Mouse (Mus musculus) stomach, embryonic 14.5 days (tissue): ENCODE results near the gene Retnlb. TPM values are rescaled to one million over a fixed set of nuclear protein-coding genes. Genes with fewer than 3 reads are reported as not detected.

Source experiments
- ATAC-seq: fragments of 200-750 bp; cut with Nextera tagmentation; 2 replicates; pipeline ENCODE4 v1.8.0; 2017; ENCODE audit warnings: low read depth, moderate TSS enrichment; ENCODE audit not compliant: insufficient number of reproducible peaks, insufficient read depth, low FRiP score
- H3K27ac ChIP-seq: fragments of 300-500 bp; sonication (generic); 2 replicates; pipeline ENCODE4 v1.5.1; 2014; ENCODE audit warnings: mild to moderate bottlenecking, low read length, moderate library complexity, mixed read lengths
- H3K27me3 ChIP-seq: fragments of 300-500 bp; sonication (generic); 2 replicates; pipeline ENCODE4 v1.6.1; 2014; ENCODE audit warnings: low read length, control low read depth, mixed read lengths; ENCODE audit not compliant: control insufficient read depth, insufficient read depth
- H3K36me3 ChIP-seq: fragments of 300-500 bp; sonication (generic); 2 replicates; pipeline ENCODE4 v1.6.1; 2014; ENCODE audit warnings: mild to moderate bottlenecking, control low read depth, low read length, moderate library complexity, mixed read lengths; ENCODE audit not compliant: control insufficient read depth, insufficient read depth
- H3K4me1 ChIP-seq: fragments of 300-500 bp; sonication (generic); 2 replicates; pipeline ENCODE4 v1.6.1; 2014; ENCODE audit warnings: low read length, control low read depth, mixed read lengths; ENCODE audit not compliant: control insufficient read depth, insufficient read depth
- H3K4me2 ChIP-seq: fragments of 300-500 bp; sonication (generic); replicated peaks from 2 replicates; pipeline ENCODE4 v1.6.1; 2014; ENCODE audit warnings: low read depth, low read length, control low read depth
- H3K4me3 ChIP-seq: fragments of 300-500 bp; sonication (generic); 2 replicates; pipeline ENCODE4 v1.5.1; 2014; ENCODE audit warnings: low read depth, low read length, control low read depth
- H3K9ac ChIP-seq: fragments of 300-500 bp; sonication (generic); replicated peaks from 2 replicates; pipeline ENCODE4 v1.6.1; 2014; ENCODE audit warnings: low read depth, mild to moderate bottlenecking, control low read depth, low read length, moderate library complexity, mixed read lengths
- H3K9me3 ChIP-seq: fragments of 300-500 bp; sonication (generic); 2 replicates; pipeline ENCODE4 v1.6.1; 2016; ENCODE audit warnings: low read depth, low read length, control low read depth; ENCODE audit not compliant: control insufficient read depth
- WGBS: fragments of 180-500 bp; shearing (Covaris S2); extraction: QIAGEN DNeasy Blood & Tissue Kit; methylation state at CpG from one replicate; pipeline ENCODE4 v1.1.7; 2014; 5-methylcytosine and 5-hydroxymethylcytosine counted together
- polyA plus RNA-seq: library from polyadenylated mRNA; unstranded; fragments of >200 nt; fragmentation: Nextera tagmentation; extraction: Ambion mirVana; gene quantifications from 2 replicates; pipeline ENCODE4 v1.2.1, GENCODE M21; 2014

Gene Retnlb
- polyA plus RNA-seq, 1 experiment from 2014 or later = not detected

GRCm38 (mm10) chr16:48805412-48805811, 11.2 kb upstream of the Retnlb start:
- no peak overlapping the region for H3K27ac ChIP-seq
- ATAC-seq = no peak
- WGBS = 71% methylated on average over 1 of the region's 1 CpGs

GRCm38 (mm10) chr16:48806521-48806920, 10.1 kb upstream of the Retnlb start:
- no peak overlapping the region for H3K9ac ChIP-seq
- H3K4me1 ChIP-seq = no peaks in the 10 kb centered on the region
- no peak overlapping the region for H3K4me3 ChIP-seq
- H3K9me3 ChIP-seq = no peaks in the 10 kb centered on the region
- 79% methylated on average over 1 of the region's 1 CpGs for WGBS
- no peaks in the 10 kb centered on the region for H3K36me3 ChIP-seq
- no peak overlapping the region for H3K4me2 ChIP-seq
- H3K27ac ChIP-seq = no peak overlapping the region
- no peaks in the 10 kb centered on the region for H3K27me3 ChIP-seq
- ATAC-seq = no peak

More at GRCm38 (mm10) chr16:48805412-48805811, 11.2 kb upstream of the Retnlb start:
- Histone ChIP-seq H3K36me3 (no peaks in the 10 kb centered on the region), H3K9me3 (no peaks in the 10 kb centered on the region), H3K4me3 (no peak overlapping the region), H3K9ac (no peak overlapping the region), H3K4me2 (no peak overlapping the region), H3K27me3 (no peaks in the 10 kb centered on the region), H3K4me1 (no peaks in the 10 kb centered on the region)

GRCm38 (mm10) chr16:48809374-48809773, 7.3 kb upstream of the Retnlb start:
- WGBS = 46% methylated on average over 2 of the region's 2 CpGs

GRCm38 (mm10) chr16:48811881-48812436, 4.7 kb upstream of the Retnlb start:
- Histone ChIP-seq H3K9me3 (no peaks in the 10 kb centered on the region), H3K36me3 (no peaks in the 10 kb centered on the region), H3K4me1 (0 out of 2 replicates have a peak, but pooled peaks cover 3% of the 10 kb centered on the region), H3K4me2 (no peak overlapping the region), H3K27ac (no peak overlapping the region), H3K4me3 (no peak overlapping the region), H3K9ac (no peak overlapping the region), H3K27me3 (no peaks in the 10 kb centered on the region)
- WGBS = 53% methylated on average over 7 of the region's 7 CpGs
- no peak for ATAC-seq

More at GRCm38 (mm10) chr16:48809374-48809773, 7.3 kb upstream of the Retnlb start:
- Histone ChIP-seq H3K4me2 (no peak overlapping the region), H3K36me3 (no peaks in the 10 kb centered on the region), H3K4me1 (0 out of 2 replicates have a peak, but pooled peaks cover 3% of the 10 kb centered on the region), H3K9ac (no peak overlapping the region), H3K4me3 (no peak overlapping the region), H3K27me3 (no peaks in the 10 kb centered on the region), H3K9me3 (no peaks in the 10 kb centered on the region), H3K27ac (no peak overlapping the region)
- ATAC-seq = no peak

GRCm38 (mm10) chr16:48818524-48818923, 1.9 kb downstream of the Retnlb start:
- Histone ChIP-seq H3K9ac (no peak overlapping the region), H3K27me3 (no peaks in the 10 kb centered on the region), H3K9me3 (no peaks in the 10 kb centered on the region), H3K4me3 (no peak overlapping the region), H3K27ac (no peak overlapping the region), H3K4me1 (no peaks in the 10 kb centered on the region), H3K36me3 (no peaks in the 10 kb centered on the region), H3K4me2 (no peak overlapping the region)
- WGBS = 94% methylated on average over 6 of the region's 6 CpGs
- ATAC-seq = no peak

GRCm38 (mm10) chr16:48826474-48826873, 9.8 kb downstream of the Retnlb start:
- WGBS = 68% methylated on average over 3 of the region's 3 CpGs
- no peak overlapping the region for H3K4me3 ChIP-seq
- H3K27me3 ChIP-seq = no peaks in the 10 kb centered on the region
- H3K36me3 ChIP-seq = no peaks in the 10 kb centered on the region
- no peak overlapping the region for H3K27ac ChIP-seq
- no peaks in the 10 kb centered on the region for H3K9me3 ChIP-seq
- H3K4me1 ChIP-seq = no peaks in the 10 kb centered on the region
- no peak overlapping the region for H3K4me2 ChIP-seq
- 0 out of 2 replicates have a peak, but pooled peaks have one; percentile 46 for ATAC-seq
- no peak overlapping the region for H3K9ac ChIP-seq

- Histone ChIP-seq H3K4me2 (no peak overlapping the region), H3K36me3 (no peaks in the 10 kb centered on the region), H3K27ac (no peak overlapping the region), H3K4me1 (no peaks in the 10 kb centered on the region), H3K9me3 (no peaks in the 10 kb centered on the region), H3K27me3 (no peaks in the 10 kb centered on the region), H3K4me3 (no peak overlapping the region), H3K9ac (no peak overlapping the region)
- no peak for ATAC-seq
- 64% methylated on average over 1 of the region's 1 CpGs for WGBS
These were observed 11.0 kb downstream of the Retnlb start for GRCm38 (mm10) chr16:48827625-48828024.

GRCm38 (mm10) chr16:48829060-48829459, 12.4 kb downstream of the Retnlb start:
- Histone ChIP-seq H3K9me3 (no peaks in the 10 kb centered on the region), H3K4me1 (no peaks in the 10 kb centered on the region), H3K4me3 (no peak overlapping the region), H3K9ac (no peak overlapping the region), H3K27ac (no peak overlapping the region), H3K4me2 (no peak overlapping the region), H3K36me3 (no peaks in the 10 kb centered on the region), H3K27me3 (no peaks in the 10 kb centered on the region)
- 84% methylated on average over 4 of the region's 4 CpGs for WGBS
- no peak for ATAC-seq

- no peak overlapping the region for H3K27ac ChIP-seq
- no peak overlapping the region for H3K4me3 ChIP-seq
- H3K4me1 ChIP-seq = no peaks in the 10 kb centered on the region
- no peaks in the 10 kb centered on the region for H3K36me3 ChIP-seq
- H3K9ac ChIP-seq = no peak overlapping the region
- H3K4me2 ChIP-seq = no peak overlapping the region
- no peaks in the 10 kb centered on the region for H3K9me3 ChIP-seq
- 56% methylated on average over 7 of the region's 8 CpGs for WGBS
- no peaks in the 10 kb centered on the region for H3K27me3 ChIP-seq
- no peak for ATAC-seq
These were observed 15.4 kb downstream of the Retnlb start for GRCm38 (mm10) chr16:48832055-48832454.
